Mouse (Mus musculus) limb, embryonic 13.5 days (tissue): ENCODE results near the gene Trim43a. TPM values are rescaled to one million over a fixed set of nuclear protein-coding genes. Genes with fewer than 3 reads are reported as not detected.
A peak's percentile ranks its signal among the peaks of the same experiment; 100 is the strongest.
"Not testable (repeated sequence)": the region's sequence is repeated elsewhere in the genome, so short reads cannot be mapped to it uniquely, and the experiment has no call there.

Experiments used
- ATAC-seq: fragments of 200-750 bp; cut with Nextera tagmentation; 2 replicates; pipeline ENCODE4 v1.8.0; 2017; ENCODE audit warnings: low read depth, moderate number of reproducible peaks, moderate TSS enrichment; ENCODE audit not compliant: low FRiP score
- H3K27ac ChIP-seq: fragments of 300-500 bp; sonication (generic); 2 replicates; pipeline ENCODE4 v1.5.1; 2015; ENCODE audit warnings: inconsistent platforms, mild to moderate bottlenecking, moderate library complexity
- H3K27me3 ChIP-seq: fragments of 300-500 bp; sonication (generic); 2 replicates; pipeline ENCODE4 v1.6.1; 2015; ENCODE audit warnings: mild to moderate bottlenecking, inconsistent platforms
- H3K36me3 ChIP-seq: fragments of 300-500 bp; sonication (generic); 2 replicates; pipeline ENCODE4 v1.6.1; 2015; ENCODE audit warnings: inconsistent platforms, mild to moderate bottlenecking, moderate library complexity
- H3K4me1 ChIP-seq: fragments of 300-500 bp; sonication (generic); 2 replicates; pipeline ENCODE4 v1.6.1; 2015; ENCODE audit warnings: inconsistent platforms
- H3K4me2 ChIP-seq: fragments of 300-500 bp; sonication (generic); replicated peaks from 2 replicates; pipeline ENCODE4 v1.6.1; 2015; ENCODE audit warnings: inconsistent platforms, mild to moderate bottlenecking, moderate library complexity
- H3K4me3 ChIP-seq: fragments of 300-500 bp; sonication (generic); 2 replicates; pipeline ENCODE4 v1.5.1; 2015; ENCODE audit warnings: moderate library complexity, mild to moderate bottlenecking, inconsistent platforms
- H3K9ac ChIP-seq: fragments of 300-500 bp; sonication (generic); 2 replicates; pipeline ENCODE4 v1.6.1; 2015; ENCODE audit warnings: mild to moderate bottlenecking, inconsistent platforms
- H3K9me3 ChIP-seq: fragments of 300-500 bp; sonication (generic); 2 replicates; pipeline ENCODE4 v1.6.1; 2016; ENCODE audit warnings: inconsistent platforms
- WGBS: fragments of 180-500 bp; shearing (Covaris S2); methylation state at CpG from one replicate; pipeline ENCODE4 v1.1.7; 2015; 5-methylcytosine and 5-hydroxymethylcytosine counted together
- polyA plus RNA-seq: library from polyadenylated mRNA; unstranded; fragments of >200 nt; fragmentation: Nextera tagmentation; extraction: Ambion mirVana; gene quantifications from 2 replicates; pipeline ENCODE4 v1.2.1, GENCODE M21; 2015

The Trim43a gene
- 0.19 and 0.20 TPM in 2 replicates for polyA plus RNA-seq

DNA sequence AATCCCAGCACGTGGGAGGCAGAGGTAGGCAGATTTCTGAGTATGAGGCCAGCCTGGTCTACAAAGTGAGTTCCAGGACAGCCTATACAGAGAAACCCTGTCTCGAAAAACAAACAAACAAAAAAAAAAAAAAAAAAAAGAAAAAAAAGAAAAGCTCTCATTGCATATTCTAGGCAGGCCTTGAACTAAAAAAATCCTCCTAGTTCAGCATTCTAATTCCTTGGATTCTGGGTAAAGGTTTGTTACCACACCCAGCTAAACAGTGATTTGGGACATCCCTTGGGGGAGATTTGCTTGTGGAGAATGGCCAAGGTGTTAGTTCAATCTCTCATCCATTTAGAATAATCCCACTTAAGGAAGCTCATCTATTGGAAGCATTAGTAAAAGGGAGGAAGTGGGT is at the start of gene Trim43a:
Trim43a (plus strand) TSS at position 301 of the 400 bp plus-strand sequence.
- not testable (repeated sequence) for H3K27ac ChIP-seq, ATAC-seq, H3K4me1 ChIP-seq, H3K9me3 ChIP-seq, H3K27me3 ChIP-seq, H3K9ac ChIP-seq, H3K36me3 ChIP-seq, H3K4me2 ChIP-seq, H3K4me3 ChIP-seq
- WGBS, result 81% methylated on average over 2 of the region's 2 CpGs

DNA sequence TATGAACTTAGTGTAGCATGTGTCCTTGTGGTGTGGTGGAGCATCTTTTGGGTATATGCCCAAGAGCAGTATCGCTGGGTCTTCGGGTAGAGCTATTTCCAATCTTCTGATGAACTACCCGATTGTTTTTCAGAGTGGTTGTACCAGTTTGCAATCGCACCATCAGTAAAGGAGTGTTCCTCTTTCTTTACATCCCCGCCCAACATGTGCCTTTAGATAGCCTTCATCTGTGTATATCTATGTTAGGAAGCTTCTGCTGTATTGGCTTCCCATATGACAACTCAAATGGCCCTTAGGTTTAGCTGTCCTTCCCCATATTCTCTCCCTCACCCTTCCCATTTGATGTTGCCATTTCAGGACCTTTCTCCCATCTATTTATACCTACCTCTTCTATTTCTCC is 46.6 kb upstream of the Trim43a start:
- Histone ChIP-seq H3K4me3 (no peak overlapping the region), H3K9ac (no peak overlapping the region), H3K27me3 (no peaks in the 10 kb centered on the region), H3K27ac (no peak overlapping the region), H3K4me1 (no peaks in the 10 kb centered on the region), H3K4me2 (no peak overlapping the region), H3K9me3 (no peaks in the 10 kb centered on the region), H3K36me3 (no peaks in the 10 kb centered on the region)
- no peak for ATAC-seq
- 85% methylated on average over 5 of the region's 5 CpGs for WGBS

DNA sequence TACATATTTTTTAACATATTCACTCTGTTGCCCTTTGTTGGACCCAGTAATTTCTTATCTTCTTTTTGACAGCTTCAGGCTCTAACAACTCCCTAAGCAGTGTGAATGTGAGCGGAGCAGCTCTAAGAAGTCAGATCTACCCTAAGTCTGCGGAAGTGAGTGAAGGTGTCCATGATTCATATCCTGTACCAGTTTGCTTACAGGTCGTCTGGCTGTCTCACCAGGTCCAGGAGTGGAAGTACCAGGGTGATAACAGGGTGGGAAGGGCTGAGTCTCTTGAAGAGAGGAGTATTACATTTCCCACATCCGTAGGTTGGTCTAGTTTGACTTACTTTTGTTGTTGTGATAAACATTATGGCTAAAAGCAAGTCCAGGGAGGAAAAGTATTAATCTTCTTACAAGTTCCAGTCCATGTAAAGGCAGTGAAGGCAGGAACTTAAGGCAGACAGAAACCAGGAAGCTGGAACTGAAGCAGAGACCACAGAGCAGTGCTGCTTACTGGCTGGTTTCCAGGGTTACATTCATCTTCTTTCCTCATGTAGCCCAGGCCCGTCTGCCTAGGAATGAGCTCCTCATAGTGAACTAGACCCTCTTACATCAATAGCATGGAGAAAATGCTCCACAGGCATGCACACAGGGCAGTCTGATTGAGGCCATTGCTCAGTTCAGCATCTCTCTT is 41.0 kb upstream of the Trim43a start:
- Histone ChIP-seq H3K9ac (no peak overlapping the region), H3K36me3 (no peaks in the 10 kb centered on the region), H3K9me3 (no peaks in the 10 kb centered on the region), H3K4me3 (no peak overlapping the region), H3K27ac (no peak overlapping the region), H3K4me1 (no peaks in the 10 kb centered on the region), H3K27me3 (no peaks in the 10 kb centered on the region), H3K4me2 (no peak overlapping the region)
- ATAC-seq, result no peak
- 78% methylated on average over 5 of the region's 5 CpGs for WGBS

DNA sequence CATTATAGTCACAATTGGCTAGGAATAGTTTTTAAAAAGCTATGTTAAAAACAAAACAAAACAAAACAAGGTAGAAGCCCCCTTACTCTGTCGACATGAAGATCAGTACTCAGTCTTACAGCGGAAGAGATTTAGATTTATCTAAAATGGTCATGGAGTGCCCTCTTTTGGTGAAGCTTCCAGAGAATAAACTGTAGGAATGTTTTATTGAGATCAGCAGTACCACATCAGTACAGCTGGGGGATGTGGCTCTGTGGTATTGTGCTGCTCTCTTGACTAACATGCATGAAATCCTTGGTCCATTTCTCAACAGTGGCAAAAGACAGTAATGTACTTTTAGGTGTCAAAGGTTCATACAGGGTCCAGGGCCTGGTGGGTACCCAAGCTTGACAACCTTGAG is 37.9 kb upstream of the Trim43a start:
- Histone ChIP-seq H3K27ac (no peak overlapping the region), H3K4me3 (no peak overlapping the region), H3K9me3 (no peaks in the 10 kb centered on the region), H3K36me3 (no peaks in the 10 kb centered on the region), H3K4me2 (no peak overlapping the region), H3K27me3 (no peaks in the 10 kb centered on the region), H3K9ac (no peak overlapping the region), H3K4me1 (no peaks in the 10 kb centered on the region)
- WGBS, result 33% methylated on average over 2 of the region's 2 CpGs
- ATAC-seq, result no peak

DNA sequence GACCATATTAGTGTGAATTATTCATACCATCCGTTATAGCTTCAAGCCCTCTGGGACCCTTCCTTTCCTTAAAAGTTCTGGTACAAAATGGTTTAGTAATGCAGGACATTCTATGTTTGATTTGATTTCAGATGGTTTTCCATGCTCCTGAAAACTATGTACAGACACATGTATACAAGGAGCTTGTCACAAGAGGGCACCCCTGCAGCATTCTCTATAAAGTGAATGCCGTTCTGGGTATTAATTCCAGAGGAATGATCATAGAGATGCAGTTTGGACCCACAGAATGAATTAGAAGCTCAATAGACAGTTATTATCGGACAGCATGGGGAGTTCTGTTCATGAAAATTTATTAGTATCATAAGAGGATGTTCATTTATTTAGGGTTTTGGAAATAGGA is 35.2 kb upstream of the Trim43a start:
- Histone ChIP-seq H3K27ac (no peak overlapping the region), H3K9me3 (no peaks in the 10 kb centered on the region), H3K4me3 (no peak overlapping the region), H3K4me2 (no peak overlapping the region), H3K4me1 (peaks cover 20% of the 10 kb centered on the region), H3K36me3 (no peaks in the 10 kb centered on the region), H3K9ac (no peak overlapping the region), H3K27me3 (no peaks in the 10 kb centered on the region)
- 34% methylated on average over 3 of the region's 3 CpGs for WGBS
- no peak for ATAC-seq

DNA sequence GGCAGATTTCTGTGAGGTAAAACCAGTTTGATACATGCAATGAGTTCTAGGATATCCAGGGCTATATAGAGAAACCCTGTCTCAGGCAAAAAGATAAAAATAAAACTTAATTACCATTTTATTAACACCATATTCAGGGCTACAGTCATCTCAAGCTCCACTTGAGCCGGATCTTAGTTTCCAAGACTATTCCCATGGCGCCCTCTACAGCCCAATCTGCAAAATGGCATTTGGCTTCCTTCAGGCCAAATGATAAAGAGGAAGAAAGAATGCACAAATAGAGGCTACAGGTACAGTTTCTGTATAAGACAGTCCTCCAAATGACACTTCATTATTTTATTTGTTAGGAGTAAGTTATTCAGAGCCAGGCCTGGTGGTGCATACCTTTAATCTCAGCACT is 34.5 kb upstream of the Trim43a start:
- Histone ChIP-seq H3K27me3 (no peaks in the 10 kb centered on the region), H3K4me3 (no peak overlapping the region), H3K4me2 (no peak overlapping the region), H3K36me3 (no peaks in the 10 kb centered on the region), H3K27ac (no peak overlapping the region), H3K4me1 (peaks cover 24% of the 10 kb centered on the region), H3K9ac (no peak overlapping the region), H3K9me3 (no peaks in the 10 kb centered on the region)
- WGBS, result 16% methylated on average over 2 of the region's 2 CpGs
- no peak for ATAC-seq

- H3K4me1 ChIP-seq, result peaks cover 24% of the 10 kb centered on the region
- no peak overlapping the region for H3K9ac ChIP-seq
- no peaks in the 10 kb centered on the region for H3K36me3 ChIP-seq
- H3K4me3 ChIP-seq, result no peak overlapping the region
- 69% methylated on average over 8 of the region's 8 CpGs for WGBS
- no peak for ATAC-seq
- H3K4me2 ChIP-seq, result no peak overlapping the region
- no peaks in the 10 kb centered on the region for H3K27me3 ChIP-seq
- no peak overlapping the region for H3K27ac ChIP-seq
- H3K9me3 ChIP-seq, result no peaks in the 10 kb centered on the region
Observed at GRCm38 (mm10) chr9:88546657-88547056, 34.0 kb upstream of the Trim43a start.

- Histone ChIP-seq H3K4me2 (peak overlapping the region; percentile 68), H3K27me3 (no peaks in the 10 kb centered on the region), H3K9me3 (no peaks in the 10 kb centered on the region), H3K4me1 (peaks cover 24% of the 10 kb centered on the region), H3K27ac (peak overlapping the region; percentile 55; the same call in 1 of the 2 replicates), H3K36me3 (peaks cover 5% of the 10 kb centered on the region), H3K9ac (no peak overlapping the region), H3K4me3 (peak overlapping the region; percentile 80)
- ATAC-seq, result peak; percentile 33; the same call in 1 of the 2 replicates
- WGBS, result 26% methylated on average over 7 of the region's 7 CpGs
Observed at GRCm38 (mm10) chr9:88547270-88547669, 33.4 kb upstream of the Trim43a start.

DNA sequence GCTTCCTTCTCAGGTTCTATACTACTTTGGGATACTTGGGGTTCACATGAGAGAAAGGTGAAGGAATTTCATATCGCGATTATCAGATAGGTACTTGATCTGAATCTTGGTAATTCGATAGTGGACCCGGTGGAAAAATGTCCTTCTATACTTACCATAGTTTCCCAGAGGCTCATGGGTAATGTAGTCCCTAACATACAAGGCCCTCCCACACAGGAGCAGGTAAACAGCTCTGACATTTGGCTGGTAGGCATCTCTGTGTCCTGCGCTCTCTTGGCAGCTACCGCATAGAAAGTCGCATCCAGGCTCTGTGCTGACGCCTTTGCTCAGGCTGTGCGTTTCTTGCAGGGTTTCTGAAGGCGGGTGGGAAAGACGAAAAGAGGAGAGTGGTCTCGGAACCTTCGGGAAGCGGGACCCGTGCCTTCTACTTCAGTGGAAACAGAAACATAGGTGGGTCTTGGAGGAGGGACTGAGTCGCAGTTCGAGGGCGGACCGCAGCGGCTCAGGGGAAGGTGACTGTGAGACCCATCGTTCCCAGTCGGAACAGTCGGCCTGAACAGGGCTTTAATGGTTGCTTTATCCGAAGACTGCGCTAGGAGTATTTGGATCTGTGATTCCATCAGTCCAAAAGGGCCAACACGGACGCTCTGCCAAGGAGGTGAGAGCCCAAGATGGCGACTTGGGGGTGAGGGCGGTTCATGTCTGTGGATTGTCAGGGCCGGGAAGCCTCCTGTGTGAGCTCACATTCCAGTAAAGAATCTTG is 32.7 kb upstream of the Trim43a start, which contains the start of gene Zfp949:
Zfp949 (plus strand) TSS at position 170 of the 763 bp plus-strand sequence.
- Histone ChIP-seq H3K4me2 (peak within 1 kb of the TSS; percentile 68), H3K9ac (peak within 1 kb of the TSS; percentile 82), H3K4me1 (peaks cover 24% of the 10 kb centered on the region), H3K27me3 (no peaks in the 10 kb centered on the region), H3K4me3 (peak within 1 kb of the TSS; percentile 80), H3K36me3 (peaks cover 13% of the 10 kb centered on the region), H3K9me3 (no peaks in the 10 kb centered on the region), H3K27ac (peak within 1 kb of the TSS; percentile 87)
- ATAC-seq, result peak; percentile 91
- WGBS, result under 1% methylated on average over 30 of the region's 30 CpGs

GRCm38 (mm10) chr9:88548614-88548945 is 32.1 kb upstream of the Trim43a start:
- 2% methylated on average over 8 of the region's 8 CpGs for WGBS
- H3K4me1 ChIP-seq, result peaks cover 24% of the 10 kb centered on the region
- ATAC-seq, result no peak
- H3K4me2 ChIP-seq, result peak overlapping the region; percentile 68
- no peaks in the 10 kb centered on the region for H3K9me3 ChIP-seq
- peak overlapping the region; percentile 87 for H3K27ac ChIP-seq
- H3K9ac ChIP-seq, result peak overlapping the region; percentile 82
- peaks cover 15% of the 10 kb centered on the region for H3K36me3 ChIP-seq
- no peaks in the 10 kb centered on the region for H3K27me3 ChIP-seq
- peak overlapping the region; percentile 80 for H3K4me3 ChIP-seq

DNA sequence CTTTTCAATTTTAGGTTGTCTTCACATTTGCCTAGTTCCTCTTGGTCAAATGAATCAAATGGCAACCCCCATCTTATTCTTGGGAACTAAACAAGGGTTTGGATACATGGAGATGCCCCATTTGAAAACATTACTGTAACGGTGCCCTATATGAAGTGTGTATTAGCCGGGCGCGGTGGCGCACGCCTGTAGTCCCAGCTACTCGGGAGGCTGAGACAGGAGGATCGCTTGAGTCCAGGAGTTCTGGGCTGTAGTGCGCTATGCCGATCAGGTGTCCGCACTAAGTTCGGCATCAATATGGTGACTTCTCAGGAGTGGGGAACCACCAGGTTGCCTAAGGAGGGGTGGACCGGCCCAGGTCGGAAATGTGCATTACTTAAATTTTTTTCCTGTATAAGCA is 27.6 kb upstream of the Trim43a start:
- Histone ChIP-seq H3K9me3 (no peaks in the 10 kb centered on the region), H3K4me3 (no peak overlapping the region), H3K4me2 (no peak overlapping the region), H3K9ac (no peak overlapping the region), H3K27ac (no peak overlapping the region), H3K4me1 (peaks cover 24% of the 10 kb centered on the region), H3K36me3 (peaks cover 40% of the 10 kb centered on the region), H3K27me3 (no peaks in the 10 kb centered on the region)
- no peak for ATAC-seq
- 98% methylated on average over 14 of the region's 14 CpGs for WGBS

DNA sequence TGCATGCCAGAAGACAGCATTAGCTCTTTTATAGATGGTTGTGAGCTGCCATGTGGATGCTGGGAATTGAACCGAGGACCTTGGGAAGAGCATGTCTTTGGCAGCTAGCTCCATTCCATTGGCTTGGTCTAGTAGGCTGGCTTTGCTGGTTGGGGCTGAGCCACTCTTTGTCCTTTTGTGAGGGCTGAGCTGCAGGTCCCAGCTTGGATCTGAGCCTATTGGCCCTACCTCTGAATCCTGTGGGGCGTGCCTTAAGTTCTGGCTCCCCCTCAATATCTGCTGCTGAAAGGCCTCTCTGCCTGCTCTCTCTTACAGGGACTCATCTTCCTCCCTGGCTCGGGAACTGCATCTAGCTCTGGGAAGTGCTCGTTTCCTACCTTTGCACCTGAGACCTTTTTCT is 22.5 kb upstream of the Trim43a start:
- WGBS, result 94% methylated on average over 4 of the region's 4 CpGs
- H3K36me3 ChIP-seq, result peaks cover 71% of the 10 kb centered on the region
- no peaks in the 10 kb centered on the region for H3K27me3 ChIP-seq
- no peak overlapping the region for H3K9ac ChIP-seq
- H3K4me3 ChIP-seq, result no peak overlapping the region
- H3K9me3 ChIP-seq, result 0 out of 2 replicates have a peak, but pooled peaks cover 8% of the 10 kb centered on the region
- no peak overlapping the region for H3K4me2 ChIP-seq
- ATAC-seq, result no peak
- no peak overlapping the region for H3K27ac ChIP-seq
- no peaks in the 10 kb centered on the region for H3K4me1 ChIP-seq
